Mouse (Mus musculus) hindlimb bud, embryonic 11.5 days (tissue): Measurements from ENCODE around the gene Tnpo3.

Source experiments
- DNase-seq: peaks from one replicate; pipeline ENCODE4 v3.0.0-alpha.2; 2012; ENCODE audit warnings: low read depth, low spot score; ENCODE audit errors: extremely low spot score

The Tnpo3 gene

GRCm38 (mm10) chr6:29609111-29610019 lies at the start of gene Tnpo3:
TSS of gene Tnpo3 (minus strand) at chr6:29609887.
- peak; percentile 83 for DNase-seq

GRCm38 (mm10) chr6:29658626-29659475 lies 49.2 kb upstream of the Tnpo3 start:
- no peak for DNase-seq

GRCm38 (mm10) chr6:29653271-29653670 lies 43.6 kb upstream of the Tnpo3 start:
- DNase-seq = no peak

GRCm38 (mm10) chr6:29650170-29650549 lies 40.5 kb upstream of the Tnpo3 start:
- no peak for DNase-seq

- DNase-seq = peak; percentile 88
Observed at GRCm38 (mm10) chr6:29649494-29650169, 39.9 kb upstream of the Tnpo3 start.

GRCm38 (mm10) chr6:29641816-29642215 lies 32.1 kb upstream of the Tnpo3 start:
- no peak for DNase-seq

GRCm38 (mm10) chr6:29639580-29640419 lies 30.1 kb upstream of the Tnpo3 start:
- no peak for DNase-seq

- DNase-seq = no peak
Observed at GRCm38 (mm10) chr6:29638844-29639460, 29.3 kb upstream of the Tnpo3 start.

- no peak for DNase-seq
Observed at GRCm38 (mm10) chr6:29637397-29638373, 28.0 kb upstream of the Tnpo3 start.

GRCm38 (mm10) chr6:29636322-29637092 lies 26.8 kb upstream of the Tnpo3 start:
- no peak for DNase-seq

GRCm38 (mm10) chr6:29634537-29634936 lies 24.9 kb upstream of the Tnpo3 start:
- DNase-seq = no peak

GRCm38 (mm10) chr6:29632552-29633292 lies 23.0 kb upstream of the Tnpo3 start:
- no peak for DNase-seq

- DNase-seq = no peak
Observed at GRCm38 (mm10) chr6:29631751-29632551, 22.3 kb upstream of the Tnpo3 start.

- DNase-seq = no peak
Observed at GRCm38 (mm10) chr6:29630216-29630615, 20.5 kb upstream of the Tnpo3 start.

- DNase-seq = no peak
Observed at GRCm38 (mm10) chr6:29627756-29628155, 18.1 kb upstream of the Tnpo3 start.

- no peak for DNase-seq
Observed at GRCm38 (mm10) chr6:29623857-29624256, 14.2 kb upstream of the Tnpo3 start.
